Mouse (Mus musculus) neutrophil, adult 5-6 weeks (primary cell): ENCODE data around the gene Fam149a. TPM values are rescaled to one million over a fixed set of nuclear protein-coding genes. Genes with fewer than 3 reads are reported as not detected.

Experiments used
- ATAC-seq: fragments of 151-379, 151-347 bp; 2 replicates; pipeline ENCODE4 v1.8.0; 2017; ENCODE audit warnings: mild to moderate bottlenecking, moderate TSS enrichment; ENCODE audit not compliant: insufficient number of reproducible peaks, poor library complexity, low FRiP score, severe bottlenecking; ENCODE audit errors: extremely low read depth
- total RNA-seq: library from RNA; stranded (forward); fragments of 200-1000 nt; gene quantifications from 2 replicates; pipeline ENCODE4 v1.2.3, GENCODE M21; 2017

Gene Fam149a
- total RNA-seq, result not detected in 2 replicates

DNA sequence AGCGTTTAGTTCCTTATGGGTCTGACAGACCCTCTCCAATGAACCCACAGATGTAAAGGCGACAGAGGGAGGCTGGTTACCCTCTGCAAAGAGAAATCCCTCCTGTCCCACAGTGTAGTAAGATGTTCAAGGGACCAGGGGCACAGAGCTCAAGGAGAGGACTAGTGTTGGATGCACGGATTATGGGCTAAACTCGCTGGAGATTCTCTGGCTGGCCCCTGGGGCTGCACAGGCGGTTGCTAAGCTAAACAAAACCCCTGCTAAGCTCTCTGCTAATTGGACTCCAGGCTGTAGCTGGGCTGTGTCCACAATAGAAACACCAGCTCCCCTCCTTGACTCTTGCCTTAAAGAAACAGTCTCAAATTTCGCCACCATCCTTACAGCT is at the start of gene Fam149a:
Gene Fam149a, minus strand, starts transcription at position 329 of the 385 bp plus-strand sequence.
- ATAC-seq, result no peak

DNA sequence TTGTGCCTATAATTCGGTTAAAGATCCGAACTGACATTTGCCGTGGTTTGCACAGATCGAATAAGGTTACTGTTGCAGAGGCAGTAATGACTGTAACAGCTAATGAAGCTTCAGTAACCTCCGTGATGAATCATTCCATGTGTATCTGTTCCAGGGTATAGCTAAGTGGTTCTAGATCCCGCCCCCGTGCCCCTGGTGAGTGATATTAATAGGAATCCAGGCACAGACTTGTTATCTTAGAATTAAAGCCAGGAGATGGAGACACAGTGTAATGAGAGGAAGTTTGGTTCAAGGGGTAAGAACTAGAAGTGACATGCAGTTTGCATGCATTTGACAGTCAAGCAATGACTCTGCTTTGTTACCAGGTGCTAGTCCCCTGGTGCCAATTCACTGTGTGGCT is 38.1 kb upstream of the Fam149a start:
- ATAC-seq, result no peak

DNA sequence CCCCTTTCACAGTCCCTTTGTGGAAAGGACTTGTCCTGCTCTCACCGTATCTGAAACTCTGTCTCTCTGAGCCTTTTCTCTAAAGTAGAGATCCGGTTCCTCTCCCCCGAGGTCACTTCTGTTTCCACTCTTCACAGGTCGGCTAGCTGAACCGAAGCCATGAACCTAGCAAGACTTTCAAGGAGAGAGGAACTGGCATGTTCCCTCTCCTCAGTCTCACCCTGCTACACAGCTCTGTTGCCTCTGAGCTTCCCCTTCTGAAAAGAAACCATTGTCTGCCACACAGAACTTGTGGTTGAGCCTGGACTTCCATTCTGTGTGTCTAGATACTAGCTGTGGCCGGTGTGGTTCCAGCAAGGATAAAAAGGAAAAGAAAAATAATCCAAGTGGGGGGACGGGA is 32.9 kb upstream of the Fam149a start:
- ATAC-seq, result peak; percentile 37; the same call in 1 of the 2 replicates

GRCm38 (mm10) chr8:45410882-45411281 is 28.8 kb upstream of the Fam149a start, which contains the start of gene Tlr3:
TSS of gene Tlr3 (minus strand) at chr8:45411080.
- no peak for ATAC-seq

- ATAC-seq, result peak; percentile 47; the same call in 1 of the 2 replicates
These were observed 28.2 kb upstream of the Fam149a start for GRCm38 (mm10) chr8:45410146-45410880.

DNA sequence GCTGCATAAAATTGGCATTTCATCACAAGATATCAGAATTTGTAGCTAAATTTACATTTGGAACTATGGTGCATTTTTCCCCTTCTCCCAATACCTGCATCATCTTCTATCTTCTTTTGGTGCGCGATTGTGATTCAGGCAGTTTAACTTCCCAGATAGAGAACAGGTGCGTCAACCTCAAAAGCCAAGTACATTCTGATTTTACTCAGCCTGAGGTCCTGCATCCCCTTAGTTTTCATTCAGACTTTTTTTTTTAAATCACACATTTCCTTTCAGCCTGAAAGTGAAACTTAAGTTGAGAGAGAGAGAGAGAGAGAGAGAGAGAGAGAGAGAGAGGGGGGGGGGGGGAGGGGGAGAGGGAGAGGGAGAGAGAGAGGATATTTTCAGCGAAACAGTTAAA is 27.6 kb upstream of the Fam149a start:
- no peak for ATAC-seq

GRCm38 (mm10) chr8:45383250-45383649 is 1.2 kb upstream of the Fam149a start:
- ATAC-seq, result no peak

DNA sequence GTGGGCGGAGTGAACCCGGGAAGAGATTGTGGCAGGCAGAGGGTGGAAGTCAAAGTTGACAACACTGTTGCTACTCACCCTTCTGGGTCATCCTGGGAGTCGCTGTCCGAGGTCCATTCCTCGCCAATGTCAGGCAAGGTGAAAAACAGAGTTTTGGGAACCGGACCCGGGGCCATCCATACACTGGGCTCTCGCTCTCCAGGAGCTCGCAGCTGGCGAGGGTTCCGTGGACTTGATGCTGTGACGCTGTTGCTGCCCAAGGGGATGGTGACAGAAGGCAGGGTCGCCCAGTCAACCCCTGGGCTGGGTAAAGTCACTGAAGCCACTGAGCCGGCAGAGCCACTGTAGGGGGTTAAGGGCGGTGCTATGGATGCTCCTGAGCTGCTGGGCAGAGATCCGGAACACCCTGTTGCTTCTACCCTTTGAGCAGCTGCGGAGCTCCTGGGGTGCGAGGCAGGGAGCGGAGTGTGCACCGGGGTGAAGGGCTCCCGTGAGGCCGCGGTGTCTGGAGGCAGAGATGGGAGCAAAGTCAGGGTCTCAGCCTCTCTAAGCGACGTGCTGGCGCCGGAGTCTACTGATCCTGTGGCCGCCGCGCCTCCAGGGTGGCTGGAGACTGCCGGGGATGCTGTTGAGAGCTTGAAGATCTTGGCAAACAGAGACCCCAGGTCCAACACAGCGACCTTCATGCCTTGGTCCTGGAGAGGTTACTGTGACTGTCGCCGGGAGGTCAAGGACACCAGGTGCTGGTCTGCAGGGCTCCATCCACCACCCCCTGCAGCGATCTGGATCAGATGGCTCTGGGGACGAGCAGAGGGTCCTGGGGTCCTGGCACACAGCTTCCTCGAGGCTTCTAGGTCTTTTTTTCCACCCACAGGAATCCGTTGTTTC is 772 bp downstream of the Fam149a start:
- no peak for ATAC-seq

DNA sequence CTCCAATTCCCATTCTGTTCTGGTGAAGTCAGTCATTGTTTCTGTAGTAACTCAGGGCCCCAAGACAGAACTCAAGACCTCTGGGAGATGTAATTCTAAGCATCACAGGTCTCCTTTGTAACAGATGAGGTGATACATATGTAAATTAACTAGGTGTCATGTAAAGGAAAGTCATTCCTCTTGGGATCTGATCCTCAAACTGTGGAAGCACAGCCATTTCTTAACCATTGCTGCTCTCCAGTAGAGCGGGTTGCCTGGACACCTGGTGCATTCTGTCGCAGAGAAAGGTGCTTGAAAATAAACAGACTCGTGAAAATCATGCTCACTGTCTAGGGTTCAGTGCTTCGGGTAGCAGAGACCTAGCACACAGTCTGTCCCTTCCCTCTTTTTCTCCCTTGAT is 1.5 kb downstream of the Fam149a start:
- ATAC-seq, result no peak

- no peak for ATAC-seq
These were observed 8.0 kb downstream of the Fam149a start for GRCm38 (mm10) chr8:45374071-45374470.

DNA sequence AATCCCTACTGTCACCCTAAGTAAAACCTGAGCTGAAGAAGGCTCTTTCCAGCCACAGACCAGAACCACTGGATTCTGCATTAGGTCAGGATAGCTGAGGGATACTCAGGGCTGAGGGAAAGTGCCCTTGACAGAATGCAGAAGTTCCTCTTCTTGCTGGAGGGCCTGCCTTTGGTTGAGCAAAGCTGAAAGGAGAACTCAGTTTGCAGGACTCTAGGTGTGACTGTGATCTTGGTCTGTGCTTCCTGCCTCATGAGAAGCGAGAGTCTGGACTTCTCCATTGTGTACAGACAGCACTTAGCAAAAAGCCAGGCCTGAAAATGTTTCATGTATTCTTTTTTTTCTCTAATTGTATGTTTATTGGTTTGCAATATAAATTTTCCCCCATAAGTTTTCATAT is 14.9 kb downstream of the Fam149a start:
- peak; percentile 33; the same call in 1 of the 2 replicates for ATAC-seq

GRCm38 (mm10) chr8:45363220-45363619 is 18.9 kb downstream of the Fam149a start:
- no peak for ATAC-seq

- no peak for ATAC-seq
These were observed 19.8 kb downstream of the Fam149a start for GRCm38 (mm10) chr8:45362323-45362722.

- ATAC-seq, result no peak
These were observed 22.9 kb downstream of the Fam149a start for GRCm38 (mm10) chr8:45359091-45359605.

DNA sequence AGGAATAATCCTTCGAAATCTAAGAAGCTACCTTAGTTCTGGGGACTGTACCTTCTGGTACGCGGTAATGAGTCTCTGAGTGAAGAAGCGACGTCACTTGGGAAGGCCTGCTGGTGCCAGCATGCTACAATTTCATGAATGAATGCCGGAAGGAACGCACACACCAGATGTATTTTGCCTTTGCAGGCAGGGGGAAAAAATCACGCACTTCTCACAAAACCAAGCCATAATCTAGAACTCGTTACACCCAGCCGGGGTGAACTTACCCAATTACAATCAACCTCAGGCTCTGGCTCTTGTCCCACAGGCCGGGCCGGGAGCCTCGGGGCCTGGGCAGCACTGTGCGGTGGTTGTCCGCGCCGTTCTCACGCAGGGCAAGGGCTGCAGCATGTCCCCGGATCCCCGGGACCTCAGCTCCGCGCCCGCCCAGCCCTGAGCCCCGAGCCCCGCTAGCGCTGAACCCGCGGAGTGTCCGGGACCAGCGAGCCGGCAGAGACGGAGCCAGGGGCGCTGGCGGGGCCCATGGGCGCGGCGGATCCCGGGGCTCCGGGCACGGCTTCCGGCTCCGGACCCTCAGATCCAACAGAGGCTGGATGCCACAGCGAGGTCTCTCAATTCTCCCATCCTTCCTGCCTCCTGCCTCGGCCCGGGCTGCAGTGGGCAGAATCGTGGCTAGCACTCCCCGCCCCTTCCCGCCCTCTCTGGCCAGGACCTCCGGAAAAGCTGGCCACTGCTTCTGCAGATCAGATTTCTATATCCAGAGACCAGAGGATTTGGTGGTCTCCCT is 23.8 kb downstream of the Fam149a start:
- ATAC-seq, result no peak

GRCm38 (mm10) chr8:45355809-45356208 is 26.3 kb downstream of the Fam149a start:
- ATAC-seq, result no peak

- peak; percentile 81 for ATAC-seq
These were observed 37.1 kb downstream of the Fam149a start for GRCm38 (mm10) chr8:45345031-45345430.

- ATAC-seq, result no peak
These were observed 37.8 kb downstream of the Fam149a start for GRCm38 (mm10) chr8:45344298-45344697.
